Mouse (Mus musculus) thymus, adult 18-20 months (tissue): ENCODE data around the gene Cux1.

Experiments
- DNase-seq, 2 experiments: peaks; one replicate each; pipeline ENCODE4 v3.0.0; 2022; ENCODE audit warnings: mixed read lengths in 2 of 2

Gene Cux1

DNA sequence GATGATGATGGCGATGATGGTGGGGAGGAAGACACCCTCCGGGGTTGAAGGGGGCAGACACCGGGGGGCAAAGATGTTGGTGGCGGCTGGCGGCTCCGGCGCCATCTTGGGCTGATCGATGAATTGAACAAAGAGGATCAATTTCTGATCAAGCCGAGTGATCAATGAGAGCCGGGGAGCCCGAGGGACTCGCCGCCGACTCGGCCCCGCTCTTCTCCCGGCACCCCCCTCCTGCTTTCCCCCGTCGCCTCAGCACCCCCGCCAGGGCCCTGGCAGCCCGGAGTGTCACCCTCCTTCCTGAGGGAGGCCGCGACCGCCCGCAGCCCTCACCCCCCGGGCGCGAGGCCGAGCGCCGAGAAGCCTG is 496 bp downstream of the Cux1 start:
- peak in 1 of 2 experiments; percentile 57 for DNase-seq

DNA sequence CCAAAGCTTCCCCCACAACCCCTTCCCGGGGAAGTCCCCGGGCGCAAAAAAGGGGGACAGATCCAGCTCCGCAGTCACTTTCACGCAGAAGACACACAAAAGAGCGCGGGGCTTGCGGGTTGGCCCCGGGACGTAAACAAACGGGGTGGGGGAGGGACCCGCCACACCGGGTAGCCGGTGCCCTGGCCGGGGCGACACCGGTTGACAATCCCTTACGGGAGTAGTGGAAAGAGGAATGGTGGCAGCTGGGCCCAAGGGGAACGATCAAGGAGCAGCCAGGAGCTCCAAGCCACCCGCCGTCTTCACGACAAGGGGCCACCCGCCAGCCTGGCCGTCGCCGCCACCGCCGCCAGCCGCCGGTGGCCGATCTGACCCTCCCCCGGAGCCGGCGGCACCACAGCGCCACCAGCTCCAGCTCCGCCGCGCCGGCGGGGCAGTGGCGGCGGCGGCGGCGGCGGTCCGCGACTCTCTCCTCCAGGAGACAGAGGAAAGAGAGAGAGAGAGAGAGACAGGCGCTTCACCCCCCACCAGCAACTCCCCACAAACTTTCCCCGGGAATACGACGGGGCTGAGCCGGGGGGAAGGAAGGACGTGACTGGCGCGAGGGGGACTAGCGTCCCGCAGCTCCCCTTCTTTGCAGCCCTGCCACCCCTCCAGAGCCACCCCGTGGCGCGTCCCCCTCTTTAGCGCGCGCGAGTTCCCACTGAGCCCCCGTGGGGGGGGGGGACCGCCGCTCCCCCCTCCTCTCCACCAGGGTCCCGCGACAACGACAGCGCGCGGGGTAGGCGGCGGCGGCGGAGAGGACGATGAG is 1.1 kb downstream of the Cux1 start:
- peak; percentile 52 to 64 for DNase-seq

DNA sequence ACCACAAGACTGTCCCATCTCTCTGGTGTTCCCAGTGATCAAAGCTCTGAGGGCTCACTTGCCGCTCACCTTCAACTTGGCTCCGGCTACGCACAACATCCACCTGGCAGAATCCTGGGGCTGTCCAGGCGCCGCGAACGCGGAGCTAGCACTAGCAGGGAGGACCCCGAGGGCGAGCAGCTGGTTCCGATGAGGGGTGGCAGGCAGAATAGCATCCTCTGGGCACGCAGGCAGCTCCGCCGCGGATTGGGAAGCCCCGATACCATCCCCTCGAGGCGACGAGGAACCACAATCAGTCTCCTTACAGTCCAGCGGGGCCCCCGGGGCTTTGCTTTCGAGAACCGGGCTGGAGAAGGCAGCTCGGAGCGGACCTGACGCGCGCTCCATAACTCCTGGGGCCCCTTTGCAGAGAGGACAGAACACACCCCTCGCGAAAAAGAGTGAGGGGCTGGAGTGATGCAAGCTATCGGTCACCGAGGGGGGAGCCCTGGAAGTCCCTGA is 1.9 kb downstream of the Cux1 start:
- peak; percentile 44 to 52 for DNase-seq

DNA sequence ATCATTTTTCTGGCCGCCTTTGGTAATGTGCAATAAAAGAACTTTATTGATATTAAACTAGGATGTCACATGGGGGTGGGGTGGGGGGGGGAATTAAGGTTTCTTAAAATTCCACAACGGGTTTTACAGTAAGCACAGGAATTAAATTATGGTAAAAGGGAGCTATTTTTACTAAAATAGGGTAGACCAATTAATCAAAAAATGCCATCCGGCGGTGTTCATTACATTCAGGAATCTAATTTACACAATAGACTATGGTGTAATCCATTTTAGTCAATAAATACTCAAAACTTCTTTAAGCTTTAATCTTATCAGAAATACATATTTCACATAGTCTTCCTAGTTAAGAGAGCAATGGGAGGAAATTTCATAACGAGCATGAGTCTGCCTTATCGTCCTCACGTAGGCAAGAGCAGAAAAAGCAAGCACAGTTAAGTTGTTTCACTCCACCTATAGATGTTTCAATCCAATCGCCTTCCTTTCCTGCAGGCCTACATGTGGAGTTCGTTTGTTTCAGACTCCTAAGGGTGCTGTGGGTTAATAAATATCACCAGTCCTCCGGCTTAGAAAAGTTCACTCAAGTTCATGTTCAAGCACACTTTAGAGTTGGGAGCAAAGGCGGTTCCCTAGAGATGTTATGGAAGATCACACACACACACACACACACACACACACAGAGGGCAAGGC is 2.5 kb downstream of the Cux1 start:
- no peak for DNase-seq

DNA sequence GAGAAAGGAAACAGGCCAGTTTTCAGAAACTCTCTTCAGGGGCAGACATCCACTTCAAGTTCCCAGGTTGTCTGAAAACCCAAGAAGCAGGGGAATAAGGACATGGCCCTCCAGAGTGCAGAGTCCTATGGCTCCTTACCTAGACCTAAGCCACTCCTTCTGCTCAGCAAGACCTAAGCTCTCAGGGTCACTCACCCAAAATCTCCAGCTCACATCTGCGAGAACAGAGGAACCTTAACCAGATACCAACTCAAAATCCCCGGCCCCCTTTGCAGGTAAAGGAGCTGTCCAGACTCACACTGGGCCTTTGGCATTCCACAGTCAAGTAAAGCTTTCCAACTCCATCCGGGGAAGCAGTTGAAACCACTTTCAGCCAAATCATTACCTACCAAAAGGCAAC is 3.3 kb downstream of the Cux1 start:
- no peak for DNase-seq

DNA sequence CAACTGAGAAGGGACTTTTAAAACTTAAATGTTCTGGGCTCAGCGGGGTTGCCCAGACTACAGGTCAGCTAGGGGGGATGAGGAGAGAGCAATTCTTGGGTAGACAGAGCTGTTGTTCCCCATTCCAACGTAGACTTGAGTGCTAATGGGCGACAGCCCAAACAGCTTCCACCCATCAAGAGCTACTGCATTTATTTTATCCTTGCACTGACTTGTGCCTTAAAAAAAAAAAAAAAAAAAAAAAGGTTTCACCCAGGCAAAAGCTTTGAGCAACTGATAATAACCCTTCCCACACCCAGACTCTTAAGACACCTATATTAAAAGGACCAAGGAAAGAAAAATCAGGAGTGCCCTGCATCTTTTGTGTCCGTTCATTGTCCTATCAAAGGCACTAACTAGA is 4.2 kb downstream of the Cux1 start:
- no peak for DNase-seq

DNA sequence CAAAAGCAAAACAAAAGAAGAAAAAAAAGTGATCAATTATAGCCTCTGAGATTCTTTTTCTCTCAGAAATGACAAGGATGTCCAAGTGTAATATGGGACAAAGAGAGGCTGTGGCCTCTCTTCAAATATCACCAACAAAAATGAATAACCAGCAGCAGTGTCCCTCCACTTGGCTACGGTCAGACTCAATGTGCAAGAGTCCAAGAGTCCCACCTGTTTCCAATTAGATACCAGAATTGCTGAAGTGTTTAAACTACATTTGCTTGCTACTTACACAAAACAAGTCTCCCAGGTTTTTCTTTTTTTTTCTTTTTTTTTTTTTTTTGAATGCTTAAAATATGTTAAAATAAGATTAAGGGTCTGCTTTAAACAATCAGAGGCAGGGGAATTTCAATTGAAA is 5.1 kb downstream of the Cux1 start:
- DNase-seq: no peak

DNA sequence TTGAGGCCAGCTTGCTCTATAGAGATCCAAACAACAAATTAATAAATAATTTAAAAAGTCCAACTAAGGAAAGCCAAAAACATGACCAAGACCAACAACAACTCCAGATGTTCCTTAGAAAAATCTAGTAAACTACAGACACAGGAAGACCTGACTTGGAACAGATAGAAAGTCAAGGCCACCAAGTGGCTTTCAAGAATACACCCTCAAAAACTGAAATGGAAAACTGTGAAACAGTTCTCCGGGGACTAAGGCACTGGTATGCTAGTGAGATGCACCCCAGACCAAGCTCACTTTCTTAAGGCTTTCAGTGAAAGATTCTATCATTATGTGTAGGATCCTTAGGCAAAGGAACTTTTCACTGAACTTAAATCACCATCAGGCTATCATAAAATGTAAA is 5.6 kb downstream of the Cux1 start:
- DNase-seq: no peak

DNA sequence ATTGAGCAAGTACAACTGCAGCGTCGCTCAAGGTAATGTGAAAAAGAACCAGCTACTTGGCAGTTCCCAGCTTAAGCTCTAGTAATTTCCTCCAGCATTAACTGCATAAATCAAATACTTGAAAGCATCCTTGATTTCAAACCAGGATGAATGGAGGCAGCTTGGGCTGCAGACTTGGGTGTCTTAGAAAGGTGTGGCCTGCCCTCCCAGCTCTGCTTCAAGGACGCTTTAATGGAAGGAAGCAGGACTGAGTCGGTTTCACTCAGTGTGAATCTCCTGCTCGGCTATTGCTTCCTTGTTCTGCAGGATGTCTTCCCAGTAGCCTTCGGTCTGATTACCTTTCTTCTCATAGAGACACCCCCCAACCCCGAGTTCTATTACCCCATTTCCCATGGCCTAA is 6.6 kb downstream of the Cux1 start:
- no peak for DNase-seq

DNA sequence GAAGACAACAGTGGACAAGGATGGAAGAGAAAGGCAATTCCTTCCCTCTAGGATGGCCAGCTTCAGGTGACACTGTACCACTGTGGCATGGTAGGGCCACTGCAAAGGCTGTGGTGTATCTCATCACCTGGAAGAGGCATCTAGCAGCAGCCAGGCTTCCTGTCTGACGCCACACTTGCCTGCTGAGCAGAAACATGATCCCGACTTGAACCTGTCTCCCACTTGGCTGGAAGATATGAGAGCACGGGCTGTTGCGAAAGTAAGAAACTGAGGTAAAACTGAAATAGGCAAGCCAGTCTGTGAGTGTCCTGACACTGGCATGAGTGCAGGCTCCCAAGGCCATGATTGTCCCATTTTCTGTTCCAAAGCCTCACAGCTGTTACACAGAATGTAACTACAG is 9.8 kb downstream of the Cux1 start:
- no peak for DNase-seq

DNA sequence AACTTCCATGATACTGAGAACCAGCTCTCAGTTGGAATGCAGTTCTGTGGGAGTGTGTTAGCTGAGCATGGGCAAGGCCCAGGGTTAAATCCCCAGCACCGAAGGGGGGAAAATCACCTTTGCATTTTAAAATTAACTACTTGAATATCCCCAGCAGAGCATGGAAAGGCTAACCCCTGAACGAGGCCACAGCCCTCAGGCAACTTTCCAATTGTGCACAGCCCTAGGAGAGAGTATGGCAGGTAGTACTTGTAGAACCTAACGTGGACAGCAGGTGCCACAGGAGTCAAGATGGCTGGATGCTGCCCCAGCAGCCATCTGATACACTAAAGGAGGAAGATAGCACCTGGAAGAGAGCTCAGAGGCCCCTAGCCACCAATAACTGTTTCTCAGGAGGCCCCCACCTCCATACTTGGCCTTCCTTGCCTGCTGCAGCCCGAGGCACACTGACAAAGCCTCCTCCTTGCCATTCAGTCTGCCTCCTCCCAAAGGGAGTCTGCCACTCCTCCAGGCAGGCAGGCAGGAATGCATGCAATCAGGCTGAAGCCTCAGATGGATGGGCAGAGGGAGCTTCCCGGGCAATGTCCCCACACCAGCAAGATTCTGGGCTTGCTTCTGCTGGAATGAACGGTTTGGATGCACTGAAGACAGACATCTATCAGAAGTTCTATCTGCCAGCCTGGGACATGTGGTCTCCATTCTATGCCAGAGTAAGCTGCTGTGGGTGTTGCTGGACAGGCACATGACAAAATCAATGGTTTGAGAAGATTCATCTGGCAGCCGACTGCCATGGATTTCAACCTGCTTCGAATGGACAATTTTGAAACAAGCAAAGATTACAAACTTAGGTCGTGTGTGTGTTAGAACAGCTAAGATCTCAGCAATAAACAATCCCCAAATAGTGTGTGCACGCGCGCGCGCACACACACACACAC is 10.7 kb downstream of the Cux1 start:
- no peak for DNase-seq

DNA sequence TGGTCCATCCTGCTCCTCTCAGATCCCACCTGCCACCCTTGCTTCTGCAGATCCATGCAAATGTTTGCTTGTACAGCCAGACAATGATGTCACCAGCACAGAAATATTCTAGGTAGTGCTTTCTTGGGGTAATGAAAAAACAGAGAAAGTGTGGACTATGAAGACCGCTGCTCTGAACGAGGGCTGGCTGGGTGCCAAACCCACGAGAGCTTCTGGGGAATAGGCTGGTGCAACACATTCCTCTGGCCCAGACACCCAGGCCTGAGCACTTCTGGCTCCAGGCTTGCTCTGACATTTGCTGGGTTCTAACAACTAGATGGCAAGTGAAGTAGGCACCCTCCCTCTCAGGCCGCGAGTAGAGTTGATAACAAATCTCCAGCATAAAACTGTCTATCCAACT is 11.6 kb downstream of the Cux1 start:
- no peak for DNase-seq

DNA sequence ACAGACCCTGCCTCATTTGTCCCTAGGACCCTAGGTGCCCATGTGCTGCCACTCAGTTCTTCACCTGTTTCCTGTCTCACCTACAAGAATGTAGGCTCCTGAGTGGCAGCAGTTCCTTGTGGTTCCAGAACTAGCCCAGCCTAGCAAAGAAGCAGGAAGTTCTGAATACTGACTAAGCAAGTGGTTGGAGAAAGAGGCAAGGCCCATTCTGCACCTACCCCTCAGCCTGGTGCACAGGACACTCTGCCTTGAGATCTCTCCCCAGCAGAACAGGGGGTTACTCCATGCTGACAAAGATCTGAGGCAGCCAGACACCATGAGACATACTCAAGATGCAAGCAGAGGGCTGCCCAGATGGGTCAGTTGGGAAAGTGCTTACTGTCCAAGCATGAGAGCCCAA is 14.5 kb downstream of the Cux1 start:
- DNase-seq: no peak

DNA sequence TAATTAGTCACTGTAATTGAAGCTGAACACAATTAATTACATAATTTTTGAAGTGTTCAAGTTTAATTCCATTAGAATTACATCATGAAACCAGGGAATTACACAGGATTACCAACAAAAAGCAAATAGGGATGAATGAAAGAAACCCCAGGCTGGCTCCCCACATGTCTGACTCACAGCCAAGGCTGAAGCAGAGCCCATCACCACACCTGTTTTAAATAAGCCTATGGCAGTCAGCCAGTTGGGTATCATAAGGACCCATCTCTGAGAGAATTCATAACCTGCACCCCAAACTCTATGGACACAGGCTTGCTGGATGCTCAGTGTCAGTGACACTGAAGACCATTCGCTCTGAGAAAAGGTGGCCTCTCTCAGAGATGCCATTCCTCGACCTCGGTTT is 15.2 kb downstream of the Cux1 start:
- no peak for DNase-seq

DNA sequence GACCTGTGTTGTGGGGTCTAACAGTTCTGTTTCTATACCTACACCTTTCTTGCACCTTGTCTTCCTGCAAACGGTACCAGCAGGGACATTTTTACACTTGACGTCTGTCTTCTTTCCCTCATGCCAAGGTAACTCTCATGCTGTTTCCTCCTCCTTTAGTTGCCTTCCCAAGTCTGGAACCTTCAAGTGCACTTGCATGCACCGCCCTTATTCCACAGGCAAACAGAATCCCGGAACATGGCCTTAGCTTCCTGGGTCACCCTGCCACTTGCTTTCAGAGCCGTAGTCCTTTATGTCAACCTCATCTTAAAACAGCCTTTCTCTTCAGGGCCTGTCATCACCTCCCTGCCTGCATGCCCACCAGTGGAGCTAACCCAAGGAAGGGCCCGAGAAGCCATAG is 15.7 kb downstream of the Cux1 start:
- DNase-seq: no peak

DNA sequence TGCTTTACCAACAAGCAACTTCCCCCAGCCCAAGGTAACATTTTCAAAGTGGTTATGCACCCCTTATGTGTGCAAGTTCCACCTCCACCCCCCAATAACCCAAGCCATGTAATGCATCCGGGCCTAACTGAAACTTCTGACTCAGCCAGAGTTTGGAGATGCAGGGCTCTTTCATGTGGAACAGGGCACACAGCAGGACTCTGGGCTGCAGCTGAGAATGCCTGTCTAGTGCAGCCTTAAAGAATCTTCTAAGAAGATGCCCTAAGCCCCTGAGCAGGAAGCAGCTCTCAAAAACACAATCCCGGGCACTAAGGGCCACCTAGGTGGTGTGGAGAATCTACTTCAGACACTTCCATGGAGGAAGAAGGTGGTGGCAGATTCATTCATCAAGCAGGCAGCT is 16.6 kb downstream of the Cux1 start:
- peak; percentile 32 to 56 for DNase-seq

DNA sequence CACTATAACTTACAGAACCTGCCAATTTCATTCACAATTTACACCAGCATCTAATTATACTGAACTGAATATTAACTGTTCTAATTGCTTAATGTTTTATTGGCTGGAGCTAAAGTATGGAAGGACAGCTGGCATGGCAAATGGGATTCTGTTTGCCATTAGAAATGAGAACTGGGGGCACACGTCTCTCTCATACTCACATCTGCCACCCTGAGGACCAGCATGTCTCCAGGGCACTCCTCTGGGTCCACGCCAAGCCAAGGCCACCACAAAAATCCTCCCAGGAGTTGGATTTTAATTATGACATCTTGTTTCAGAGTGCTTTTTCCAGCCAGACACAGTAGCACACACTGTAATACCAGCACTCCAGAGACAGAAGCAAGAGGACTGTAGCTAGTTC is 18.5 kb downstream of the Cux1 start:
- no peak for DNase-seq

DNA sequence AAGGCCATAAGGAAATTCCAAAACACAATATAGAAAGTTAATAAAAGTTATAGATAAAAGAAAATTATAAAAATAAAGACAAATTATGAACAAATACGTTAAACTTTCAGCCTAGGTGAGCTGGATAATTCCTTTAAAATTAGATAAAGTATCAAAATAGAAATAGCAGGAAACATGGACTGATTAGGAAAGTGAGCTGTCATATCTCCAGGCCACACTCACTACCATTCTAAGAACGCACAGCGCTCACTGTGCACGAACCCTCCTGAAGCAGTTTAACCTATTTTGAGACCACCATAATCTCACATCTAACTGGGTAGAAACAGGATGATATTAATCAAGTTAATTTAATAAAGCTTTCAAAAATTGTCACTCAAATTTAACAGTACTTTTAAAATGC is 22.2 kb downstream of the Cux1 start:
- DNase-seq: no peak

DNA sequence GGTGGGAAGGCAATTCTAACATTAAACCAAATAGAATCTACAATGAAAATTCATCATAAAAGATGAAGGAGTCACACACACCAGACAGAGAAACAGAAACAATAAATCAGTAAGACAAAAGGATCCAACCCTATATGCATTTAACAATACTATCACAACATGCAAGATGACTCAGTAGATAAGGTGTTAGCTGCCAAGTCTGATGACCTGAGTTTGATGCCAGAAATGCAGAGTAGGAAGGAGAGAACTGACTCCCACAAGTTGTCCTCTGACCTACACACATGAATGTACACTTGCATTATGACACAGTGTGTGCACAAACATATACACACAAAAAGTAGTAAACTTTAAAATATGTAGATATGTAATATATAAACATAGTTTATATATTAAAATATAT is 24.1 kb downstream of the Cux1 start:
- no peak for DNase-seq

DNA sequence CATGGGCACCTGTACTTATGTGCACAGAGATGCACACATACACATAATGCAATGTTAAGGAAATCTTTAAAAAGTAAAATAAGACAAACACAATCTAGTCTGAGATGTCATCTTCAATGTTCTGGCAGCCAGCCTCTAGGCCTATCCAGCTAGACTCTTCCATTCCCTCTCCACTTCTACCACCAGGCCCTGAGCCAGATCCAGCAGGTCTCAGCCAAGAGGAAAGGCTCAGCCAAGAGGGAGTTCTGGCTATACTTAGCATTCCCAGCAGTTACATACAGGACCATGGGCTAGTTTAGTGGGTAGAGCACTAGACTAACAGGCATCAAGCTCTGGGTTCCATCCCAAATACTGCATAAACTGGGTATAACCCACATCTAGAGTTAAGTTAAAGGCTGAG is 26.3 kb downstream of the Cux1 start:
- DNase-seq: no peak

DNA sequence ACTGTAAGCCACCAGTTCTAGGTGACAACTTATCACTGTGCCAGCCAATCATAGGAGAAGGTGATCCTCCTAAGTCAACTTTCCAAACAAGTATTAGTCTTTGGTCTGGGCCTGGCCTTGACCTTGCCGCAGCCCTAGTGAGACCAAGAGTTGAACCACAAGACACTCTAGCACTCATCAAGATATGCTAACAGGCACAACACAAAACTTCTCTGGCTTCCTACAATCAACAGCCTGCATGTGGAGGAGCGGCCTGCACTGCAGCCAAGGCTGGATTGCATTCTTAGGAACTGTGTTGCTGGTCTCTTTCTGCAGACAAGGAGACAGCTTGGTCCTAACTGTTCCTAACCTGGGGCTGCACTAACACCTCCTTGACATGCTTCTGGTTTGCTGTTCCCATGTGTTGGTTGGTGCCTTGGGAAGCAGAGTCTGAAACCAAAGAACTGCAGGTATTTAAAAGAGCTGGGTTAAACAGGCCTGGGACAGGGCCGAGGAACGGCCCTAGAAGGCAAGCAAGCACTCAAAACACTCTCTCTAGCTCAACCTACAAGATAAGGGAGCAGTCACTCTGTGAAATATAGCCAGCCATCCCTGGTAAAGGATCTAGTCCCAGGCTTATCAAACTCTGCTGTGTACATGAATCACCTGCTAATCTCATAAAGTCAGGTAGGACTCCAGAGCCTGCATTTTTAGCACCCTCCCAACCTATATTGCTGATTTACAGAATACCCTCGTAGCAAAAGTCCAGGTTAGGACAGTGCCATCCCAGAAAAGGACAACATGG is 27.0 kb downstream of the Cux1 start:
- DNase-seq: no peak

DNA sequence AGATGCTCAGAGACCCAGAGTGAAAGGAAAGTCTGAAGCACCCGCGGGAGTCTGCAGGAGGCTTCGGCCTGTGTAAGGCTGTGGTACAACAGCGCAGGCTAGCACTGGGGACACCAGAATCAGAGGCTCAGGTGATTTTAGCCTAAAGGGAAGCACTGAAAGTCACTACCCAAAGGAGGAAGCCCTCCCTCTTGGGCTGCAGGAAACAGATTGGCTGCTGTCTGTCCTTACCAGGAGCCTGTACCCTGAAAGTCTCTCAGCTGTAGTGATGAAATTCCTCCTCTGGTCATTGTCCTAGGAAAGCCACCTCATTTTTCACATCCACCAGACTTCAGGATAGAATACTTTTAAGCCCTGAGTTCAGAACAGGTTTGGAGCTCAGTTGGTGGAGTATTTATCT is 30.5 kb downstream of the Cux1 start:
- DNase-seq: no peak
